ENCODE assay signal across 10 mouse cellular contexts in genomic region chr11:107276898-107277297, GRCm38 (mm10).
DNase-seq lines count a peak whose midpoint lies in the region; ATAC-seq lines count a peak whose summit lies in the region.
"Had no signal": no experiment of that assay in that cellular context is flagged by ENCODE, and none has a peak within 500 bp of the region (broad histone marks: within the 10 kb centered on the region; RNA-seq: fewer than 3 reads in every experiment).

No protein-coding gene starts in this region.

- no peak for ATAC-seq in forebrain, embryonic 14.5 days

- WGBS in forebrain, embryonic 14.5 days = 80% methylated on average over 7 of the region's 7 CpGs

- H3K36me3 ChIP-seq in forebrain, embryonic 14.5 days (ENCODE audit: control insufficient read depth, insufficient read depth, low read length) = no peaks in the 10 kb centered on the region
- H3K36me3 ChIP-seq: neural tube, embryonic 12.5 days had no signal

- H3K4me3 ChIP-seq in forebrain, embryonic 14.5 days (ENCODE audit: low read depth, low read length) = no peak overlapping the region
- H3K4me3 ChIP-seq: neural tube, embryonic 12.5 days had no signal

- H3K27ac ChIP-seq in forebrain, embryonic 14.5 days (ENCODE audit: low read depth, low read length) = no peak overlapping the region
- H3K27ac ChIP-seq: neural tube, embryonic 12.5 days had no signal

- H3K9ac ChIP-seq in forebrain, embryonic 14.5 days (ENCODE audit: low read length) = no peak overlapping the region
- H3K9ac ChIP-seq: neural tube, embryonic 12.5 days had no signal

- H3K27me3 ChIP-seq in forebrain, embryonic 14.5 days (replicated peaks; ENCODE audit: control insufficient read depth, insufficient read depth, low read length) = no peaks in the 10 kb centered on the region
- H3K27me3 ChIP-seq: neural tube, embryonic 12.5 days had no signal

- peaks cover 16% of the 10 kb centered on the region for H3K4me1 ChIP-seq in forebrain, embryonic 14.5 days (ENCODE audit: control insufficient read depth, insufficient read depth, low read length)

- H3K9me3 ChIP-seq in forebrain, embryonic 14.5 days (replicated peaks; ENCODE audit: control insufficient read depth, low read length) = no peaks in the 10 kb centered on the region
- H3K9me3 ChIP-seq: neural tube, embryonic 12.5 days had no signal

- peak; percentile 36 for DNase-seq in gastrocnemius, adult 18-20 months (ENCODE audit: low spot score)
- DNase-seq in gastrocnemius, postnatal 4 days (ENCODE audit: low spot score in 2 of 2) = no peak
- peak; percentile 99 for DNase-seq in heart, adult 11 months
- peak; percentile 66 for DNase-seq in kidney, postnatal 10 days
- peak; percentile 47 for DNase-seq in lung, postnatal 36 days
- no peak for DNase-seq in cerebellum, postnatal 10 days
- no peak for DNase-seq in c-Kit-positive CD71-positive TER-119-positive erythroid progenitor cells, embryonic 14.5 days (ENCODE audit: low spot score)
- no peak for DNase-seq in forebrain, embryonic 14.5 days (ENCODE audit: low spot score)
- DNase-seq: thymus, postnatal 36 days had no signal

- no peak overlapping the region for H3K4me2 ChIP-seq in forebrain, embryonic 14.5 days (ENCODE audit: low read length)
- H3K4me2 ChIP-seq: neural tube, embryonic 12.5 days had no signal

Comparison
In these comparisons a context has a peak if more than half of its experiments do, and no peak if none do; other contexts are left out.
1. DNase-seq: peak in gastrocnemius, adult 18-20 months (single experiment), heart, adult 11 months (single experiment), kidney, postnatal 10 days (single experiment) and lung, postnatal 36 days (single experiment); none in gastrocnemius, postnatal 4 days (0 of 2), cerebellum, postnatal 10 days (0 of 2), c-Kit-positive CD71-positive TER-119-positive erythroid progenitor cells, embryonic 14.5 days (single experiment) and forebrain, embryonic 14.5 days (single experiment).